Mouse (Mus musculus): ENCODE data around the gene Creb3l1.

Creb3l1 gene

GRCm38 (mm10) chr2:92030554-92030953 lies 6.3 kb upstream of the Creb3l1 start:
- DNase-seq (ENCODE audit: low read depth, low spot score), result no peak

GRCm38 (mm10) chr2:92029387-92030133 lies 5.3 kb upstream of the Creb3l1 start:
- no peak for DNase-seq (ENCODE audit: low read depth, low spot score)

GRCm38 (mm10) chr2:92027811-92028590 lies 3.7 kb upstream of the Creb3l1 start:
- DNase-seq (ENCODE audit: low read depth, low spot score), result no peak

- DNase-seq (ENCODE audit: low read depth, low spot score), result no peak
Observed at GRCm38 (mm10) chr2:92025966-92026365, 1.7 kb upstream of the Creb3l1 start.

- DNase-seq (ENCODE audit: low read depth, low spot score), result no peak
Observed at GRCm38 (mm10) chr2:92025202-92025601, 900 bp upstream of the Creb3l1 start.

GRCm38 (mm10) chr2:92023362-92024273 lies 684 bp downstream of the Creb3l1 start:
- no peak for DNase-seq (ENCODE audit: low read depth, low spot score)

GRCm38 (mm10) chr2:92020676-92021265 lies 3.5 kb downstream of the Creb3l1 start:
- DNase-seq (ENCODE audit: low read depth, low spot score), result no peak

GRCm38 (mm10) chr2:92017440-92017839 lies 6.9 kb downstream of the Creb3l1 start:
- DNase-seq (ENCODE audit: low read depth, low spot score), result no peak

GRCm38 (mm10) chr2:92016981-92017380 lies 7.3 kb downstream of the Creb3l1 start:
- no peak for DNase-seq (ENCODE audit: low read depth, low spot score)

GRCm38 (mm10) chr2:92014891-92015290 lies 9.4 kb downstream of the Creb3l1 start:
- no peak for DNase-seq (ENCODE audit: low read depth, low spot score)

GRCm38 (mm10) chr2:92014248-92014647 lies 10.1 kb downstream of the Creb3l1 start:
- DNase-seq (ENCODE audit: low read depth, low spot score), result no peak

GRCm38 (mm10) chr2:92012768-92013445 lies 11.4 kb downstream of the Creb3l1 start:
- DNase-seq (ENCODE audit: low read depth, low spot score), result no peak

- DNase-seq (ENCODE audit: low read depth, low spot score), result no peak
Observed at GRCm38 (mm10) chr2:92011424-92012353, 12.6 kb downstream of the Creb3l1 start.

- DNase-seq (ENCODE audit: low read depth, low spot score), result no peak
Observed at GRCm38 (mm10) chr2:92008623-92009404, 15.5 kb downstream of the Creb3l1 start.

GRCm38 (mm10) chr2:92007933-92008622 lies 16.2 kb downstream of the Creb3l1 start:
- peak; percentile 90 for DNase-seq (ENCODE audit: low read depth, low spot score)

GRCm38 (mm10) chr2:92006983-92007921 lies 17.1 kb downstream of the Creb3l1 start:
- DNase-seq (ENCODE audit: low read depth, low spot score), result no peak

- DNase-seq (ENCODE audit: low read depth, low spot score), result no peak
Observed at GRCm38 (mm10) chr2:92006491-92006890, 17.8 kb downstream of the Creb3l1 start.

Measured in retina, adult 2 months (tissue).